In the genomic region with DNA sequence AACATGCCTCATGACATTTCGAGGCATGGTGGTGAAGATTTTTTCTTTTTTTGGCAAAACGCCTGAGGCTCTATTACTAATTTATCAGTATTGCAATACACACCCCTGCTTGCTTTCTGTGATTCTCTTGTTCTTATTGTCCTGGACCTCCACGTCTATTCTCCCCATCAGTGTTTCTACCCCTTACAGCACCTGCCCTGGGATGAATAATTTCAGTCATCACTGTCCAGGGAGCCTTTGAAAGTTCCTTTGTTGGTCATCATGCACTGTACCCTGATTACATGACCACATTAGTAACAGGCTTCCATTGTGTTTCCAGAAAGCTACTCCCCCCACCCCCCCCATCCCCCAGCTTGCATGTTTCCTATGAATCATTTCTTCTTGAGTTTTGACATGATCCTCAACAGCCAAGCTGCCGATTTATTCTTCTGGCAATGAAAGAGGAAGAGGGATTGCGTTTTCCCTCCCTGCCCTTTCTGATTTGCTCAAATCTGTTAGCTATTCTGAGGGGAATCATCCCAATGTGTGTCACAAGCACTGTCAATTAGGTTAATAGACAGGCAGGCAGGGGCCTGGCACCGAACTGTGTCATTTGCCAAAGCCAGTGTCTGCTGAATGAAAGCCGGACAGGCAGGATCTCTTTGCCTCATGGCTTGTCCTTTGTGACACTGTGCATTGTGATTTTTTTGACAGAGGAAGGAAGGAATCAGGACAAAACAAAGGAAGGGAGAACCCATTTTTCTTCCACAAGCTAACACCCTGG, we compare ENCODE assay signal across 10 mouse cellular contexts.
A peak's percentile ranks its signal among the peaks of the same experiment; 100 is the strongest.
DNase-seq lines count a peak whose midpoint lies in the region; ATAC-seq and TF ChIP-seq lines count a peak whose summit lies in the region.
"Had no signal": no experiment of that assay in that cellular context is flagged by ENCODE, and none has a peak within 500 bp of the region (broad histone marks: within the 10 kb centered on the region; RNA-seq: fewer than 3 reads in every experiment).

No protein-coding gene starts in this region.

- no peak overlapping the region for H3K4me2 ChIP-seq in lung, embryonic 14.5 days
- no peak overlapping the region for H3K4me2 ChIP-seq in heart, embryonic 12.5 days
- H3K4me2 ChIP-seq: heart, embryonic 11.5 days had no signal

- DNase-seq in cerebellum, adult 11-12 months = no peak
- DNase-seq in lung, embryonic 14.5 days = peak; percentile 24
- DNase-seq in lung, adult 2 months = no peak
- peak; percentile 20 for DNase-seq in layer of hippocampus, adult 9-10 months (ENCODE audit: low spot score)
- peak; percentile 96 for DNase-seq in retina, postnatal 1 day
- no peak for DNase-seq in gastrocnemius, postnatal 14 days
- DNase-seq: thymus, postnatal 14 days had no signal

- no peaks in the 10 kb centered on the region for H3K4me1 ChIP-seq in lung, embryonic 14.5 days (ENCODE audit: insufficient read depth)
- H3K4me1 ChIP-seq in lung, adult 2 months (ENCODE audit: control insufficient read depth, insufficient read depth, low read length) = no peaks in the 10 kb centered on the region
- no peaks in the 10 kb centered on the region for H3K4me1 ChIP-seq in heart, embryonic 12.5 days (replicated peaks)

- ATAC-seq in cerebellum, adult (ENCODE audit: insufficient number of reproducible peaks, low FRiP score, low TSS enrichment) = peak; percentile 20; the same call in 1 of the 2 replicates
- ATAC-seq in lung, embryonic 14.5 days (ENCODE audit: insufficient read depth) = no peak
- ATAC-seq in heart, embryonic 12.5 days (ENCODE audit: insufficient number of reproducible peaks, low FRiP score) = no peak

- 60% methylated on average over 7 of the region's 7 CpGs for WGBS in lung, embryonic 14.5 days
- 48% methylated on average over 7 of the region's 7 CpGs for WGBS in lung, adult 2 months
- WGBS in heart, embryonic 12.5 days = 66% methylated on average over 7 of the region's 7 CpGs

- no peaks in the 10 kb centered on the region for H3K9me3 ChIP-seq in lung, embryonic 14.5 days (ENCODE audit: low read depth, low read length)
- no peaks in the 10 kb centered on the region for H3K9me3 ChIP-seq in heart, embryonic 12.5 days (replicated peaks)

- H3K27me3 ChIP-seq in lung, embryonic 14.5 days (ENCODE audit: insufficient read depth, low read length) = no peaks in the 10 kb centered on the region
- H3K27me3 ChIP-seq in heart, embryonic 12.5 days (replicated peaks) = no peaks in the 10 kb centered on the region

- no peak overlapping the region for H3K4me3 ChIP-seq in lung, embryonic 14.5 days (ENCODE audit: low read depth, low read length)
- H3K4me3 ChIP-seq in lung, adult 2 months (replicated peaks; ENCODE audit: extremely low read depth, low read depth, low read length) = no peak overlapping the region
- H3K4me3 ChIP-seq in heart, embryonic 12.5 days = no peak overlapping the region

- intact Hi-C loops in gastrocnemius, postnatal 14 days (cut with DNase I; ENCODE audit: low total_unique reads) = no loop called here

- no peaks in the 10 kb centered on the region for H3K36me3 ChIP-seq in lung, embryonic 14.5 days (ENCODE audit: insufficient read depth)
- no peaks in the 10 kb centered on the region for H3K36me3 ChIP-seq in heart, embryonic 12.5 days

- no peak overlapping the region for H3K9ac ChIP-seq in lung, embryonic 14.5 days
- no peak overlapping the region for H3K9ac ChIP-seq in heart, embryonic 12.5 days

- no peak for TF ChIP-seq CTCF in lung, embryonic 14.5 days (IDR thresholded peaks at IDR 0.05; ENCODE audit: low read depth)
- no peak for TF ChIP-seq CTCF in lung, adult 2 months (IDR thresholded peaks at IDR 0.05; ENCODE audit: insufficient read depth, low read length)

- no peak for TF ChIP-seq POLR2A in lung, adult 2 months (IDR thresholded peaks at IDR 0.05; ENCODE audit: borderline replicate concordance, extremely low read depth, low read depth, low read length)

- 0 out of 2 replicates have a peak overlapping the region, but pooled peaks have one; percentile 50 for H3K27ac ChIP-seq in lung, embryonic 14.5 days (ENCODE audit: low read depth)
- no peak overlapping the region for H3K27ac ChIP-seq in heart, embryonic 12.5 days (ENCODE audit: poor library complexity, severe bottlenecking)

Comparison
In these comparisons a context has a peak if more than half of its experiments do, and no peak if none do; other contexts are left out.
1. DNase-seq: peak in lung, embryonic 14.5 days (single experiment), layer of hippocampus, adult 9-10 months (single experiment) and retina, postnatal 1 day (single experiment); none in cerebellum, adult 11-12 months (single experiment), lung, adult 2 months (single experiment) and gastrocnemius, postnatal 14 days (single experiment).